ENCODE assay signal across 16 mouse cellular contexts in genomic region chr2:153808841-153809240, GRCm38 (mm10). TPM values are rescaled to one million over a fixed set of nuclear protein-coding genes. Genes with fewer than 3 reads are reported as not detected.
"Had no signal": no experiment of that assay in that cellular context is flagged by ENCODE, and none has a peak within 500 bp of the region (broad histone marks: within the 10 kb centered on the region; RNA-seq: fewer than 3 reads in every experiment).

No protein-coding gene starts in this region.

- DNase-seq: retina, postnatal 1 day; right cerebral cortex, adult 18-20 months; right cerebral cortex, postnatal 14 days; right cerebral cortex, postnatal 25 days; right cerebral cortex, postnatal 4 days; spleen, adult 18-20 months; thymus, adult 18-20 months; thymus, adult 2 months; thymus, postnatal 14 days; thymus, postnatal 25 days; thymus, postnatal 36 days; thymus, postnatal 4 days had no signal

- H3K27me3 ChIP-seq: neural tube, embryonic 15.5 days; stomach, embryonic 15.5 days had no signal

- H3K4me2 ChIP-seq: neural tube, embryonic 15.5 days; stomach, embryonic 15.5 days had no signal

- H3K9me3 ChIP-seq: neural tube, embryonic 15.5 days; stomach, embryonic 15.5 days had no signal

- H3K9ac ChIP-seq: neural tube, embryonic 15.5 days; stomach, embryonic 15.5 days had no signal

- H3K36me3 ChIP-seq: neural tube, embryonic 15.5 days; stomach, embryonic 15.5 days had no signal

- H3K4me1 ChIP-seq: neural tube, embryonic 15.5 days; stomach, embryonic 15.5 days had no signal

- H3K27ac ChIP-seq: neural tube, embryonic 15.5 days; stomach, embryonic 15.5 days; stomach, postnatal 0 days had no signal

- H3K4me3 ChIP-seq: neural tube, embryonic 15.5 days; stomach, embryonic 15.5 days had no signal

RNA-seq across cellular contexts. Expression of gene Efcab8, which starts 29.1 kb away (rescaled TPM):
- polyA plus RNA-seq: neural tube, embryonic 14.5 days; neural tube, embryonic 15.5 days had no signal
